Mouse (Mus musculus) bone marrow, adult 2 months (tissue): ENCODE results near the gene Polr1e.
"Not testable (repeated sequence)": the region's sequence is repeated elsewhere in the genome, so short reads cannot be mapped to it uniquely, and the experiment has no call there.

Experiments
- CTCF ChIP-seq: fragments of 200-500 bp; IDR thresholded peaks from 2 replicates; pipeline ENCODE4 v1.5.1; 2011; ENCODE audit warnings: low read length, control low read depth; ENCODE audit not compliant: control insufficient read depth, insufficient read depth
- POLR2A ChIP-seq: fragments of 200-500 bp; IDR thresholded peaks from 2 replicates; pipeline ENCODE4 v1.6.1; 2011; ENCODE audit warnings: low read depth, mild to moderate bottlenecking, control low read depth, low read length, borderline replicate concordance; ENCODE audit not compliant: control insufficient read depth

GRCm38 (mm10) chr4:45039546-45039945 is 21.2 kb downstream of the Polr1e start:
- TF ChIP-seq CTCF, POLR2A: not testable (repeated sequence)
